Mouse (Mus musculus) common myeloid progenitor, adult 5-6 weeks (primary cell): ENCODE measurements around the gene Klf7. TPM values are rescaled to one million over a fixed set of nuclear protein-coding genes. Genes with fewer than 3 reads are reported as not detected.

Experiments
- ATAC-seq: replicated peaks from 2 replicates; pipeline ENCODE4 v1.8.0; 2016; ENCODE audit warnings: low read depth, mild to moderate bottlenecking, moderate TSS enrichment, inconsistent platforms; ENCODE audit not compliant: poor library complexity, severe bottlenecking
- total RNA-seq: library from RNA; stranded (forward); fragments of 200-1000, 187-1606 nt; gene quantifications from 2 replicates; pipeline ENCODE4 v1.2.3, GENCODE M21; 2017

The Klf7 gene
- total RNA-seq, 1 experiment from 2014 or later = 6.4 TPM

- no peak for ATAC-seq
These were observed 127.6 kb downstream of the Klf7 start for GRCm38 (mm10) chr1:63994248-63995136.

GRCm38 (mm10) chr1:63992506-63992905 is 129.6 kb downstream of the Klf7 start:
- ATAC-seq = no peak

- ATAC-seq = no peak
These were observed 131.7 kb downstream of the Klf7 start for GRCm38 (mm10) chr1:63990416-63990815.

- ATAC-seq = 0 out of 2 replicates have a peak, but pooled peaks have one; percentile 32
These were observed 141.3 kb downstream of the Klf7 start for GRCm38 (mm10) chr1:63980733-63981132.
